ENCODE assay signal across 8 mouse cellular contexts in the genomic region with DNA sequence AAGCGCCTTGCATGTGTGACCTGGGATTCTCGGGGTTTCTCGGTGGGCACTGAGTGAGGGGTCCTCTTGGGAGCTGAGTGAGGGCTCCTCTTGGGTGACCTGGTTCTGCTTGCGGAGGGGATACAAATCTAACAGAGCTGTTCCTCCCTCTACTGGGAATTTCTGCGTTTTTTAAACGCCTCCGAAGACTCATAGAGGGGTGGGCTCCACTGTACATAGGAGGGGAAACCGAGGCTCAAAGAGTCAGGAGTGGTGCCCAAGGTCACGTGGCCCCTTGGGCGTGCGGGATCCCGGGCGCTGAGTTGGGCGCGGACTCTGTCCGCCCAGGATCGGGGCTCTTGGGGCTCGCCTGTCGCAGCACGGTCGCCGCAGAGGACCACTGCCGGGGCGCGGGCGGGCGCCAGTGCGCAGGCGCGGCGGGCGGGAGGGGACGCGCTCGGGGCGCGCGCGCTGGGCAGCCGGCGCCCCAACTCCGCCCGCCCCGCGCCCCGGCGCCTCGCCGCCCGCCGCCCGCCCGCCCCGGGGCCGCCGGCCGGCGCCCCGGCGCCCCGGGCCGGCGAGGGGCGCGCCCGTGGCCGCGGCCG. TPM values are rescaled to one million over a fixed set of nuclear protein-coding genes. Genes with fewer than 3 reads are reported as not detected.
DNase-seq lines count a peak whose midpoint lies in the region; ATAC-seq and TF ChIP-seq lines count a peak whose summit lies in the region.

A gene (plus strand): TSS at position 489 of the 584 bp plus-strand sequence.

- H3K4me3 ChIP-seq in layer of hippocampus, adult 2 months: peak within 1 kb of the TSS; percentile 87
- peak within 1 kb of the TSS; percentile 86 for H3K4me3 ChIP-seq in cerebellum, adult 2 months (replicated peaks; ENCODE audit: insufficient read depth, low read depth, low read length)
- H3K4me3 ChIP-seq in forebrain, embryonic 16.5 days (replicated peaks; ENCODE audit: low read length): peak within 1 kb of the TSS; percentile 58
- H3K4me3 ChIP-seq in midbrain, embryonic 15.5 days: peak within 1 kb of the TSS; percentile 62

- TF ChIP-seq CTCF in layer of hippocampus, adult 2 months (conservative IDR thresholded peaks at IDR 0.05): no peak
- TF ChIP-seq CTCF in cerebellum, adult 2 months (IDR thresholded peaks at IDR 0.05; ENCODE audit: borderline replicate concordance, insufficient read depth, low read depth, low read length): no peak

- no peaks in the 10 kb centered on the region for H3K27me3 ChIP-seq in cerebellum, adult 2 months (ENCODE audit: control insufficient read depth, insufficient read depth, low read length)
- H3K27me3 ChIP-seq in forebrain, embryonic 16.5 days (replicated peaks; ENCODE audit: control insufficient read depth, insufficient read depth, low read length): peaks cover 23% of the 10 kb centered on the region
- H3K27me3 ChIP-seq in midbrain, embryonic 15.5 days (replicated peaks): peaks cover 17% of the 10 kb centered on the region

- peak; percentile 63 for ATAC-seq in forebrain, embryonic 16.5 days
- peak; percentile 66 for ATAC-seq in midbrain, embryonic 15.5 days (replicated peaks)
- ATAC-seq in granulocyte monocyte progenitor cell, adult 5-6 weeks (replicated peaks; ENCODE audit: poor library complexity, severe bottlenecking): no peak

- peak within 1 kb of the TSS; percentile 98 for H3K27ac ChIP-seq in layer of hippocampus, adult 2 months
- peak within 1 kb of the TSS; percentile 100 for H3K27ac ChIP-seq in cerebellum, adult 2 months (ENCODE audit: insufficient read depth, low read length)
- no peak within 1 kb of the TSS for H3K27ac ChIP-seq in forebrain, embryonic 16.5 days (ENCODE audit: low read length)
- H3K27ac ChIP-seq in midbrain, embryonic 15.5 days: peak within 1 kb of the TSS; percentile 68

- peak in 1 of 2 experiments; percentile 70 for DNase-seq in layer of hippocampus, adult 2 months (ENCODE audit: low spot score in 2 of 2)
- DNase-seq in layer of hippocampus, adult 11-12 months (ENCODE audit: low spot score): no peak
- peak; percentile 81 for DNase-seq in cerebellum, adult 2 months
- DNase-seq in layer of hippocampus, postnatal 36 days: peak in 1 of 2 experiments; percentile 68
- DNase-seq in ovary, postnatal 14 days (ENCODE audit: low spot score): no peak

- H3K9ac ChIP-seq in forebrain, embryonic 16.5 days (replicated peaks; ENCODE audit: low read depth, low read length): peak within 1 kb of the TSS; percentile 73
- H3K9ac ChIP-seq in midbrain, embryonic 15.5 days: peak within 1 kb of the TSS; percentile 75

- WGBS in cerebellum, adult 2 months: 20% methylated on average over 69 of the region's 69 CpGs
- 1% methylated on average over 25 of the region's 69 CpGs for WGBS in forebrain, embryonic 16.5 days
- WGBS in midbrain, embryonic 15.5 days: under 1% methylated on average over 48 of the region's 69 CpGs

- H3K4me2 ChIP-seq in forebrain, embryonic 16.5 days (ENCODE audit: low read length): peak within 1 kb of the TSS; percentile 88
- peak within 1 kb of the TSS; percentile 87 for H3K4me2 ChIP-seq in midbrain, embryonic 15.5 days

- peak; percentile 49; the same call in 1 of the 2 replicates for TF ChIP-seq POLR2A in cerebellum, adult 2 months (IDR thresholded peaks at IDR 0.05; ENCODE audit: borderline replicate concordance, insufficient read depth, low read length)

- H3K36me3 ChIP-seq in forebrain, embryonic 16.5 days (ENCODE audit: control insufficient read depth, insufficient read depth): no peaks in the 10 kb centered on the region
- no peaks in the 10 kb centered on the region for H3K36me3 ChIP-seq in midbrain, embryonic 15.5 days (replicated peaks)

- H3K4me1 ChIP-seq in cerebellum, adult 2 months (ENCODE audit: control insufficient read depth, insufficient read depth, low read length): peaks cover 31% of the 10 kb centered on the region
- H3K4me1 ChIP-seq in forebrain, embryonic 16.5 days (replicated peaks; ENCODE audit: control insufficient read depth, insufficient read depth, low read length): peaks cover 17% of the 10 kb centered on the region
- H3K4me1 ChIP-seq in midbrain, embryonic 15.5 days: peaks cover 30% of the 10 kb centered on the region

- no peaks in the 10 kb centered on the region for H3K9me3 ChIP-seq in forebrain, embryonic 16.5 days (ENCODE audit: control insufficient read depth, low read length)
- no peaks in the 10 kb centered on the region for H3K9me3 ChIP-seq in midbrain, embryonic 15.5 days

RNA-seq across cellular contexts. Expression of the gene that starts here (rescaled TPM):
- 100 to 1,000 TPM; 376 to 403 TPM for total RNA-seq in layer of hippocampus, adult 2 months (2021)
- polyA plus RNA-seq in cerebellum, adult 2 months (2012; rRNA removed): 258 and 326 TPM in 2 replicates
- polyA plus RNA-seq in forebrain, embryonic 16.5 days (2015; fragmentation: Nextera tagmentation; extraction: Ambion mirVana): 9.7 and 11.1 TPM in 2 replicates
- 100 to 1,000 TPM; 345 to 379 TPM for total RNA-seq in layer of hippocampus, postnatal 36 days (2021)
- 8.1 and 8.4 TPM in 2 replicates for polyA plus RNA-seq in midbrain, embryonic 15.5 days (2015; fragmentation: Nextera tagmentation; extraction: Ambion mirVana)
- not detected in 2 replicates for total RNA-seq in granulocyte monocyte progenitor cell, adult 5-6 weeks (2014; fragmentation: Nextera tagmentation)
- not detected in 2 replicates for total RNA-seq in granulocyte monocyte progenitor cell, adult 5-6 weeks (2017)

Comparison
In these comparisons a context has a peak if more than half of its experiments do, and no peak if none do; other contexts are left out.
1. RNA of the gene that starts here (total RNA-seq): 376 to 403 TPM in layer of hippocampus, adult 2 months and 345 to 379 TPM in layer of hippocampus, postnatal 36 days; not detected in granulocyte monocyte progenitor cell, adult 5-6 weeks; every median in the first group is over 100 times any median in the second.
2. RNA of the gene that starts here (polyA plus RNA-seq): 258 to 326 TPM in cerebellum, adult 2 months; 9.7 to 11.1 TPM in forebrain, embryonic 16.5 days and 8.1 to 8.4 TPM in midbrain, embryonic 15.5 days; every median in the first group is over 10 times any median in the second.
3. DNase-seq: peak in cerebellum, adult 2 months (2 of 2); none in layer of hippocampus, adult 11-12 months (single experiment) and ovary, postnatal 14 days (single experiment).
4. Peak in every context shown above with its lines, with median percentiles within 50 percentile points of each other: H3K4me3 ChIP-seq.